Mouse (Mus musculus) lung, adult 2 months (tissue): ENCODE data around the gene Oard1. TPM values are rescaled to one million over a fixed set of nuclear protein-coding genes. Genes with fewer than 3 reads are reported as not detected.

Source experiments
- DNase-seq: peaks from one replicate; pipeline ENCODE4 v3.0.0; 2022
- H3K4me1 ChIP-seq: fragments of 200-500 bp; 2 replicates; pipeline ENCODE4 v1.6.1; 2011; ENCODE audit warnings: low read length; ENCODE audit not compliant: control insufficient read depth, insufficient read depth
- H3K4me3 ChIP-seq: fragments of 200-500 bp; replicated peaks from 2 replicates; pipeline ENCODE3; 2011; ENCODE audit warnings: low read depth, mild to moderate bottlenecking, control low read depth, low read length; ENCODE audit errors: extremely low read depth
- CTCF ChIP-seq: fragments of 200-500 bp; IDR thresholded peaks from 2 replicates; pipeline ENCODE4 v1.5.1; 2011; ENCODE audit warnings: mild to moderate bottlenecking, low read length, control low read depth; ENCODE audit not compliant: insufficient read depth
- POLR2A ChIP-seq: fragments of 200-500 bp; IDR thresholded peaks from 2 replicates; pipeline ENCODE4 v1.6.1; 2011; ENCODE audit warnings: low read depth, mild to moderate bottlenecking, control low read depth, low read length, borderline replicate concordance; ENCODE audit errors: extremely low read depth
- WGBS: fragments of 180-500 bp; shearing (Covaris S2); methylation state at CpG from one replicate; pipeline ENCODE4 v1.1.7; 2018; 5-methylcytosine and 5-hydroxymethylcytosine counted together
- polyA plus RNA-seq: library from polyadenylated mRNA; depleted of rRNA; stranded (reverse); fragments of >200 nt; gene quantifications from 2 replicates; pipeline ENCODE4 v1.2.3, GENCODE M21; 2012

Gene Oard1
- polyA plus RNA-seq, 1 experiment: 11.9 TPM

GRCm38 (mm10) chr17:48418781-48419180 lies 9.0 kb downstream of the Oard1 start:
- DNase-seq: no peak
- TF ChIP-seq CTCF: no peak
- TF ChIP-seq POLR2A: no peak
- H3K4me1 ChIP-seq: no peaks in the 10 kb centered on the region; the same call in 1 of the 2 replicates
- 67% methylated on average over 1 of the region's 1 CpGs for WGBS
- H3K4me3 ChIP-seq: no peak overlapping the region

DNA sequence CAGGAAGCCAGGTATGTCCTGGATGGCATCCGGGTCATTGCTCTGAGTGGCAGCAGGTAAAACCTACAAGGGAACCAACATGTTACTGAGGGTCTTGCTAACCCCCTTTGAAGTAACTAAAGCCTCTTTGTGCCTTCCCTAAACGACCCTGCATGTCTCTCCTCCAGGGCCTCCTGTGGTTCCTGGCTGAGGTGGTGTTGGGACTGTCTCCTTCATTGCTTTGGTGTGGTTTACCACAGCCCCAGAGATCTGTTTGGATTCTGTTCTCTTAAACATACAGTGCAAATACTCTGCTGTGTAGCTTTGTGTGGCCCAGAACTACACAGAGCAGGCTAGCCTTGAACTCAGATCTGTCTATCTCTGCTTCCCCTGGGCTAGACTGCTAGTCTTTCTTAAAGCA lies 9.8 kb downstream of the Oard1 start:
- no peak for DNase-seq
- H3K4me3 ChIP-seq: no peak overlapping the region
- H3K4me1 ChIP-seq: no peaks in the 10 kb centered on the region; the same call in 1 of the 2 replicates
- WGBS: 67% methylated on average over 2 of the region's 2 CpGs
- no peak for TF ChIP-seq CTCF
- TF ChIP-seq POLR2A: no peak

DNA sequence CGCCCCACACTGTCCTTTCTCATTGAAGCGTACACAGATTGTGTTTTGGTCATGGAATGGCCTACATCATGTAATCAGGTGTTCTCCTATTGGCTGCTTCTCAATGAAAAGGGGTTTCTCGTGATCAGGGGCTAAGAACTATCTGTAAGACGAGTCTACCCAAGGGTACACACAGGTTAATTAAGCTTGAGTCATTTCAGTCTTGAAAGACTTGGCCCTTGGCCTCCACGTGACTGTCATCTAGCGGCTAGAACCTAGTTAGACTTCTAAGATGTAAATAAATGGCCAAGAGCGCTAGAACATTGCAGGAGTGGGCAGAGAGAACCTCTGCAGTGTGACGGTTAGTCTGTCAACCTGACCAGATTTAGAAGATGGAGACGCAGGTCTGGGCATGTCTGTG lies 14.4 kb downstream of the Oard1 start:
- TF ChIP-seq POLR2A (no peak), CTCF (no peak)
- WGBS: 89% methylated on average over 9 of the region's 9 CpGs
- Histone ChIP-seq H3K4me3 (no peak overlapping the region), H3K4me1 (peaks cover 4% of the 10 kb centered on the region; the same call in 1 of the 2 replicates)
- DNase-seq: no peak

DNA sequence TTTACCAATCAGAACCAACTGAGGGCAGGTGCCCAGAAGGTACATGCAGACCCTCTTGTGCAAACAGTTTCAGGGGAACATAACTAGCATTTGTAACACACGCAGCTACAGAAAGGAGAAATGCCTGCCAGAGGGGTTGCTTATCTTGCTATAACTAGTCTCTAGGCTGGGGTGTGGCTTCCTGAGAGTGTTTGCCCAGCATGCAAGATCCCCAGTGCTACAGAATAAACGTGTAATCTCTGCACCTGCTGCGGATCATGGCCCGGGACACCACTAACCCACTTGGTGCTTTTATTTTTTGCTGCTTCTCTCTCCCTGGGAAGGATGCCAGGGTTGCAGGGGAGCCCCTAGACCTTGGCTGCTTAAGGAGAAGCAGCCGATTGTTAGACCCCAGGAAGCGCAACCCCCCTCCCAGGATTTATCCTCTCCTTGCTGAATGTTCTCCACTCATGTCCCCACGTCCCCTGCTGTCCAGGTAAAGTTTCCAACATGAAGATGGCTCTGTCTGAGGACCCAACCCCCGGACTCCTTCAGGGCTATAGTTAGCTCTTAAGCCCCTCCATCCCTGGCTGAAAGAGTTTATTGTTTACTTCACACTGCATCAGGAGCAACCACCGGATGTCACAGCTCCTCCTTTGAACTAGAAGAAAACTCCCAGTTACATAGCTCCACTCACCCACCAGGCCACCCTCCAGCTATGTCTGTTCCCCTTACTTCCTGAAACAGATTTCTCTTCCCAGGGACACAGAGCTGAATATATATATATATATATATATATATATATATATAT lies 16.2 kb downstream of the Oard1 start:
- H3K4me1 ChIP-seq: peaks cover 10% of the 10 kb centered on the region
- H3K4me3 ChIP-seq: no peak overlapping the region
- WGBS: 14% methylated on average over 9 of the region's 9 CpGs
- no peak for TF ChIP-seq CTCF
- TF ChIP-seq POLR2A: no peak
- DNase-seq: no peak

- no peak for TF ChIP-seq CTCF
- no peak for TF ChIP-seq POLR2A
- Histone ChIP-seq H3K4me1 (peaks cover 12% of the 10 kb centered on the region), H3K4me3 (no peak overlapping the region)
- 53% methylated on average over 13 of the region's 13 CpGs for WGBS
- no peak for DNase-seq
These were observed 17.4 kb downstream of the Oard1 start for GRCm38 (mm10) chr17:48426991-48427750.

- Histone ChIP-seq H3K4me3 (no peak overlapping the region), H3K4me1 (peaks cover 12% of the 10 kb centered on the region)
- WGBS: 58% methylated on average over 11 of the region's 11 CpGs
- DNase-seq: no peak
- TF ChIP-seq CTCF (no peak), POLR2A (no peak)
These were observed 18.2 kb downstream of the Oard1 start for GRCm38 (mm10) chr17:48427852-48428530.

- TF ChIP-seq POLR2A (0 out of 2 replicates have a peak, but pooled peaks have one; percentile 9), CTCF (no peak)
- DNase-seq: no peak
- H3K4me1 ChIP-seq: peaks cover 12% of the 10 kb centered on the region
These were observed 20.6 kb downstream of the Oard1 start for GRCm38 (mm10) chr17:48430394-48430793.

GRCm38 (mm10) chr17:48431054-48431453 lies 21.2 kb downstream of the Oard1 start:
- H3K4me3 ChIP-seq: no peak overlapping the region
- peaks cover 8% of the 10 kb centered on the region for H3K4me1 ChIP-seq
- 76% methylated on average over 5 of the region's 5 CpGs for WGBS
- no peak for DNase-seq
- TF ChIP-seq CTCF (no peak), POLR2A (no peak)

More at GRCm38 (mm10) chr17:48430394-48430793, 20.6 kb downstream of the Oard1 start:
- H3K4me3 ChIP-seq: no peak overlapping the region
- 23% methylated on average over 5 of the region's 5 CpGs for WGBS
